Mouse (Mus musculus) stomach, postnatal 0 days (tissue): ENCODE results near the gene Hspbp1.

ENCODE experiments used
- CTCF ChIP-seq: IDR thresholded peaks from 2 replicates; pipeline ENCODE4 v1.5.1; 2016; ENCODE audit warnings: antibody characterized with exemption, low read depth, mild to moderate bottlenecking, moderate library complexity
- EP300 ChIP-seq: optimal IDR thresholded peaks from 2 replicates; pipeline ENCODE3; 2016; ENCODE audit warnings: antibody characterized with exemption

DNA sequence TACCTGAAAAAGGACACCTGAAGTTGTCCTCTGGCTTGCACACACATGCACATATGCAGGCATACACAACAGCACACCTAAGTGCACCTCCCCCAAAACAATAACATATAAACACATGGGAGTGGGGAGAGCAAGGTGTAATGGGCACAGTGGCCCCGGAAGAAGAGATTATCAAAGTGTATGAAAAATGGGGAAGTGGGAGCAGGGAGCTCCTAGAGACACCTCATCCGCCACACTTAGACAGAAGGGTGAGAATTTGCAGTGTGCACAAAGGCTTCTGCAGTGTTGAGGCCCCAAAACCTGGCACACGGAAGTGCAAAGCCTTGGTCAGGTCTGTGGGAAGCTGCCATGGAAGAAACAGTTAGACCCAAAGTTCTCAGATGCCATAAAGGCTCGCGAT, 46.2 kb upstream of the Hspbp1 start:
- TF ChIP-seq CTCF (no peak), EP300 (no peak)
